Mouse (Mus musculus) MEL (cell line): ENCODE results near the gene Clic1. TPM values are rescaled to one million over a fixed set of nuclear protein-coding genes. Genes with fewer than 3 reads are reported as not detected.
A peak's percentile ranks its signal among the peaks of the same experiment; 100 is the strongest.

Source experiments
- DNase-seq: peaks from one replicate; pipeline ENCODE4 v3.0.0; 2011; ENCODE audit warnings: low read depth, low spot score
- H3K27ac ChIP-seq: 2 replicates; pipeline ENCODE4 v1.5.1; 2012; ENCODE audit warnings: low read depth, mild to moderate bottlenecking, control low read depth, low read length, moderate library complexity; ENCODE audit not compliant: control insufficient read depth
- H3K27me3 ChIP-seq, 2 experiments: fragments of 150-350 bp in 1 of 2; sonication (generic) in 1 of 2; 2 replicates each; pipeline ENCODE4 v1.6.1; 2012; ENCODE audit warnings: low read length in 2 of 2, mild to moderate bottlenecking in 2 of 2, improper control_type of control experiment in 1 of 2, moderate library complexity in 1 of 2; ENCODE audit not compliant: insufficient read depth in 2 of 2, control insufficient read depth in 1 of 2
- H3K36me3 ChIP-seq, 2 experiments: 2 replicates each; pipeline ENCODE4 v1.6.1; 2012 to 2014; ENCODE audit warnings: low read length in 2 of 2, improper control_type of control experiment in 1 of 2, inconsistent platforms in 1 of 2, mild to moderate bottlenecking in 1 of 2; ENCODE audit not compliant: insufficient read depth in 2 of 2, control insufficient read depth in 1 of 2
- H3K4me1 ChIP-seq, 2 experiments: fragments of 150-350 bp in 1 of 2; sonication (generic) in 1 of 2; 2 replicates each; pipeline ENCODE4 v1.6.1; 2012; ENCODE audit warnings: low read length in 2 of 2, improper control_type of control experiment in 1 of 2, mild to moderate bottlenecking in 1 of 2; ENCODE audit not compliant: insufficient read depth in 2 of 2, control insufficient read depth in 1 of 2
- H3K4me3 ChIP-seq, 2 experiments: fragments of 150-350 bp in 1 of 2; sonication (generic) in 1 of 2; 2 replicates each; pipeline ENCODE4 v1.5.1; 2012; ENCODE audit warnings: low read depth in 2 of 2, low read length in 2 of 2, mild to moderate bottlenecking in 2 of 2, moderate library complexity in 2 of 2, control low read depth in 1 of 2, improper control_type of control experiment in 1 of 2; ENCODE audit not compliant: control insufficient read depth in 1 of 2, insufficient read depth in 1 of 2
- H3K79me2 ChIP-seq: 2 replicates; pipeline ENCODE4 v1.6.1; 2012; ENCODE audit warnings: mild to moderate bottlenecking, low read length, moderate library complexity; ENCODE audit not compliant: control insufficient read depth, poor library complexity, insufficient read depth
- H3K9ac ChIP-seq: 2 replicates; pipeline ENCODE4 v1.6.1; 2012; ENCODE audit warnings: low read depth, mild to moderate bottlenecking, control low read depth, low read length, moderate library complexity; ENCODE audit not compliant: control insufficient read depth, poor library complexity, severe bottlenecking
- H3K9me3 ChIP-seq: fragments of 150-350 bp; sonication (generic); replicated peaks from 2 replicates; pipeline ENCODE4 v1.6.1; 2012; ENCODE audit warnings: mild to moderate bottlenecking, low read length, improper control_type of control experiment, moderate library complexity; ENCODE audit not compliant: insufficient read depth
- CHD1 ChIP-seq: IDR thresholded peaks from 2 replicates; pipeline ENCODE4 v1.6.1; 2012; ENCODE audit warnings: low read depth, mild to moderate bottlenecking, inconsistent platforms, low read length, improper control_type of control experiment
- CTCF ChIP-seq, 3 experiments: IDR thresholded peaks in 2 of 3; conservative IDR thresholded peaks in 1 of 3; 2 replicates each; pipeline ENCODE4 v1.5.1; 2011 to 2012; ENCODE audit warnings: low read length in 3 of 3, low read depth in 2 of 3, mild to moderate bottlenecking in 2 of 3, improper control_type of control experiment in 1 of 3, inconsistent platforms in 1 of 3, mixed read lengths in 1 of 3, moderate library complexity in 1 of 3; ENCODE audit not compliant: control insufficient read depth in 1 of 3, insufficient read depth in 1 of 3, poor library complexity in 1 of 3, severe bottlenecking in 1 of 3
- ELF1 ChIP-seq: IDR thresholded peaks from 2 replicates; pipeline ENCODE4 v1.6.1; 2014; ENCODE audit warnings: low read depth, mild to moderate bottlenecking, inconsistent platforms, low read length, improper control_type of control experiment, moderate library complexity
- EP300 ChIP-seq, 2 experiments: IDR thresholded peaks; 2 replicates each; pipeline ENCODE4 v1.6.1; 2011; ENCODE audit warnings: improper control_type of control experiment in 2 of 2, low read length in 2 of 2, low read depth in 1 of 2, mild to moderate bottlenecking in 1 of 2
- GABPA ChIP-seq: IDR thresholded peaks from 2 replicates; pipeline ENCODE4 v1.6.1; 2012; ENCODE audit warnings: low read depth, mild to moderate bottlenecking, inconsistent platforms, low read length, improper control_type of control experiment, moderate library complexity
- JUND ChIP-seq: IDR thresholded peaks from 2 replicates; pipeline ENCODE4 v1.6.1; 2011; ENCODE audit warnings: low read depth, mild to moderate bottlenecking, improper control_type of control experiment, low read length
- MAFK ChIP-seq: IDR thresholded peaks from 2 replicates; pipeline ENCODE4 v1.6.1; 2011; ENCODE audit warnings: low read depth, mild to moderate bottlenecking, low read length, improper control_type of control experiment, borderline replicate concordance
- MAX ChIP-seq: IDR thresholded peaks from 2 replicates; pipeline ENCODE4 v1.6.1; 2011; ENCODE audit warnings: low read length, improper control_type of control experiment
- MAZ ChIP-seq: IDR thresholded peaks from 2 replicates; pipeline ENCODE4 v1.6.1; 2012; ENCODE audit warnings: low read depth, mild to moderate bottlenecking, inconsistent platforms, low read length, improper control_type of control experiment
- MEF2A ChIP-seq: IDR thresholded peaks from 2 replicates; pipeline ENCODE4 v1.6.1; 2014; ENCODE audit warnings: low read depth, mild to moderate bottlenecking, inconsistent platforms, low read length, improper control_type of control experiment; ENCODE audit not compliant: poor library complexity, insufficient replicate concordance, severe bottlenecking; ENCODE audit errors: extremely low read depth
- MYB ChIP-seq: IDR thresholded peaks from 2 replicates; pipeline ENCODE4 v1.6.1; 2011; ENCODE audit warnings: mild to moderate bottlenecking, low read depth, low read length, improper control_type of control experiment
- NRF1 ChIP-seq: IDR thresholded peaks from 2 replicates; pipeline ENCODE4 v1.6.1; 2014; ENCODE audit warnings: low read depth, mild to moderate bottlenecking, inconsistent platforms, low read length, improper control_type of control experiment, moderate library complexity; ENCODE audit not compliant: poor library complexity, insufficient read depth, severe bottlenecking
- POLR2AphosphoS2 ChIP-seq: IDR thresholded peaks from 2 replicates; pipeline ENCODE4 v1.6.1; 2011; ENCODE audit warnings: low read length, improper control_type of control experiment
- POLR2AphosphoS5 ChIP-seq: IDR thresholded peaks from 2 replicates; pipeline ENCODE4 v1.6.1; 2012; ENCODE audit warnings: low read depth, borderline replicate concordance, mild to moderate bottlenecking, inconsistent platforms, low read length, moderate library complexity, mixed read lengths
- RCOR1 ChIP-seq: IDR thresholded peaks from 2 replicates; pipeline ENCODE4 v1.6.1; 2012; ENCODE audit warnings: low read depth, mild to moderate bottlenecking, inconsistent platforms, low read length, improper control_type of control experiment
- SMC3 ChIP-seq: IDR thresholded peaks from 2 replicates; pipeline ENCODE4 v1.6.1; 2011; ENCODE audit warnings: low read depth, low read length, improper control_type of control experiment
- TBP ChIP-seq: IDR thresholded peaks from 2 replicates; pipeline ENCODE4 v1.8.0; 2011; ENCODE audit warnings: low read depth, low read length, improper control_type of control experiment
- UBTF ChIP-seq: IDR thresholded peaks from 2 replicates; pipeline ENCODE4 v1.6.1; 2012; ENCODE audit warnings: low read depth, mild to moderate bottlenecking, inconsistent platforms, low read length, improper control_type of control experiment, moderate library complexity, borderline replicate concordance; ENCODE audit not compliant: insufficient read depth
- USF1 ChIP-seq: IDR thresholded peaks from 2 replicates; pipeline ENCODE4 v1.6.1; 2014; ENCODE audit warnings: low read depth, mild to moderate bottlenecking, inconsistent platforms, low read length, improper control_type of control experiment, moderate library complexity
- USF2 ChIP-seq, 2 experiments: IDR thresholded peaks; 2 replicates each; pipeline ENCODE4 v1.6.1; 2011 to 2012; ENCODE audit warnings: improper control_type of control experiment in 2 of 2, low read length in 2 of 2, borderline replicate concordance in 1 of 2, inconsistent platforms in 1 of 2, low read depth in 1 of 2, mild to moderate bottlenecking in 1 of 2; ENCODE audit not compliant: insufficient read depth in 1 of 2
- ZC3H11A ChIP-seq: IDR thresholded peaks from 2 replicates; pipeline ENCODE4 v1.6.1; 2012; ENCODE audit warnings: low read depth, mild to moderate bottlenecking, inconsistent platforms, low read length, improper control_type of control experiment
- ZKSCAN1 ChIP-seq: IDR thresholded peaks from 2 replicates; pipeline ENCODE4 v1.6.1; 2012; ENCODE audit warnings: low read depth, mild to moderate bottlenecking, inconsistent platforms, low read length, improper control_type of control experiment, moderate library complexity
- ZMIZ1 ChIP-seq: IDR thresholded peaks from 2 replicates; pipeline ENCODE4 v1.6.1; 2012; ENCODE audit warnings: low read depth, mild to moderate bottlenecking, inconsistent platforms, low read length, improper control_type of control experiment, moderate library complexity
- ZNF384 ChIP-seq: IDR thresholded peaks from 2 replicates; pipeline ENCODE4 v1.6.1; 2012; ENCODE audit warnings: low read depth, mild to moderate bottlenecking, inconsistent platforms, low read length, improper control_type of control experiment
- polyA plus RNA-seq, 2 experiments: library from polyadenylated mRNA; stranded (reverse) in 1 of 2; unstranded in 1 of 2; fragments of >175 nt in 1 of 2; fragments of >200 nt in 1 of 2; gene quantifications; 2 replicates each; pipeline versions ENCODE4 v1.2.1 to v1.2.4; 2012; ENCODE audit warnings: low replicate concordance in 2 of 2, low read depth in 1 of 2; ENCODE audit not compliant: insufficient read length in 2 of 2, insufficient read depth in 1 of 2, missing spikeins in 1 of 2
- total RNA-seq: library from RNA; depleted of rRNA; stranded (reverse); fragments of 300-350 nt; gene quantifications from 2 replicates; pipeline ENCODE4 v1.2.3, GENCODE M21; 2012

The Clic1 gene
- total and polyA plus RNA-seq, 3 experiments: 309 to 335 (median 333) TPM

DNA sequence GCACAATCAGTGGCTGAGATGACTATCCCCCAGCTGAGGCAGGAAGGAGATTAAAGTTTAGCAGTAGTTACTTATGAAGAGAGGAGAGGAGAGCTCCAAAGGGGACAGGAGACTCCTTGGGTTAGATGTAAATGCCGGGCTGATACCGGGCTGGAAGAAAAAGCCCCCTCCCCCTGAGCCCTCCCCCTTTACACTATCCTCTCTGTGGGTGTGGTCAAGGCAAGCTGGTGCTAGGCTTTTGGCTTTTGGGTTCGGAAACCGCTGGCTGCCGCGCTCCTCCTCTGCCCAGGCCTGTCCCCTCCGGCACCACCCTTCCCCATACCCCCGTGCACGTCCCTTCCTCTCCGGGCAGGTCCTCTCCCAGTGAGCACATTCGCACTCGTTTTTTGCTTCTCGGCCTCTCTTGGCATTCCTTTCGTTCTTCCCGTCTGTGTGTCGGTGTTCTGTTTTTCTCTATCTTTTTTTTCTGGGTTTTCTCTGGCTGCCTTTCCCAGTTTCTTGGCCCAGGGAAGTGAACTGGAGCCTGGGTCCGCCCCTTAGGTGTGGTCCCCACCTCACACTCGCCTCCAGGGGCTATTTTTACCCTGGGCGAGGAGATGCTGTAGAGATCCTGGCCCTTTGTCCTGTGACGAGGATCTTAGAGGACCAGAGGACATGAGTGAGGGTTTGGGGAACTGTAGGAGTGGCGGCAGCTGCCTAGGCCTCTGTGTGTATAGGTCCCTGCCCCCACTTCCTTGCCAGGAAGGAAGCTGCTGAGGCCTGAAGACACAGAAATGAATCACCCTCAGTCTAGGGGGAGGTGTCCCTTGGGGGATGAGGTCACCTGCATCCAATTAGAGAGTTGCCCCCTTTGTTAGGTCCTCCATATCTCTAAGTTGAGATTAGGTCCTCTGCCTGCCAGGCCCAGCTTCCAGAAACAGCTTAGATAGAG is 1.7 kb downstream of the Clic1 start (continued):
- no peak for TF ChIP-seq NRF1
- TF ChIP-seq CTCF (IDR thresholded peaks at IDR 0.05 in 2 of 3, conservative IDR thresholded peaks at IDR 0.05 in 1 of 3; ENCODE audit: control insufficient read depth in 1 of 3, insufficient read depth in 1 of 3, low read depth in 2 of 3, low read length in 3 of 3, poor library complexity in 1 of 3, severe bottlenecking in 1 of 3): no peak
- TF ChIP-seq JUND: peak; percentile 67; the same call in 1 of the 2 replicates
- TF ChIP-seq ZMIZ1: peak; percentile 82
- TF ChIP-seq USF2 (IDR thresholded peaks at IDR 0.05; ENCODE audit: borderline replicate concordance in 1 of 2, insufficient read depth in 1 of 2, low read depth in 1 of 2, low read length in 2 of 2): no peak
- TF ChIP-seq SMC3: no peak; the same call in 1 of the 2 replicates
- TF ChIP-seq MAFK: 0 out of 2 replicates have a peak, but pooled peaks have one; percentile 54
- no peak for TF ChIP-seq MEF2A
- TF ChIP-seq MYB: 0 out of 2 replicates have a peak, but pooled peaks have one; percentile 16

DNA sequence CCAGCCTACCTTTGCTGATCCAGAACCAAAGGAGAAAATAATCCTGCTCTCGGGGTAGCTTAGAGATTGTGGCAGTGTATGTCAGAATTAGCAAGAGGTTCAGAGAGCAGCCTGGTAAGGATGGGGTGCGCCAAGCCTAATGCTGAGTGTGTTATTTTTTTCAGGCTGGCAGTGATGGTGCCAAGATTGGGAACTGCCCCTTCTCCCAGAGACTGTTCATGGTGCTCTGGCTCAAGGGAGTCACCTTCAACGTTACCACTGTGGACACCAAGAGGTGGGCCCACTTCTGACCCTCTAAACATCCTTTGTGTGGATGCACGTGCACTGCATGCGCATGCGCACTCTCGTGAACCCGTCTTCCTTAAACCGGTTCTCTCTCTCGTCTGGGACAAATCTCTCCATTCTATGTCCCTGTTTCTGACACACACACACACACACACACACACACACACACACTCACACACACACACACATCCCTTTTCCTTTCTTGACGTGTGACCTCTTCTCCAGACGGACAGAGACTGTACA is 2.6 kb downstream of the Clic1 start:
- TF ChIP-seq RCOR1: no peak
- no peak for TF ChIP-seq ZKSCAN1
- no peak for TF ChIP-seq GABPA
- TF ChIP-seq ZC3H11A: no peak
- TF ChIP-seq POLR2AphosphoS5: no peak
- no peak for TF ChIP-seq ZNF384
- no peak for TF ChIP-seq ELF1
- TF ChIP-seq MAZ: no peak
- TF ChIP-seq UBTF: no peak
- no peak for TF ChIP-seq TBP
- TF ChIP-seq USF1: no peak
- TF ChIP-seq CTCF (IDR thresholded peaks at IDR 0.05 in 2 of 3, conservative IDR thresholded peaks at IDR 0.05 in 1 of 3; ENCODE audit: control insufficient read depth in 1 of 3, insufficient read depth in 1 of 3, low read depth in 2 of 3, low read length in 3 of 3, poor library complexity in 1 of 3, severe bottlenecking in 1 of 3): no peak
- TF ChIP-seq CHD1: no peak
- TF ChIP-seq MAX: no peak
- TF ChIP-seq POLR2AphosphoS2: no peak
- no peak for TF ChIP-seq EP300 (IDR thresholded peaks at IDR 0.05; ENCODE audit: low read depth in 1 of 2, low read length in 2 of 2)
- no peak for TF ChIP-seq ZMIZ1
- Histone ChIP-seq H3K4me3 (peak overlapping the region; percentile 18 to 76), H3K27ac (peak overlapping the region; percentile 78), H3K79me2 (peaks cover 42% of the 10 kb centered on the region), H3K4me1 (peaks cover 0 to 23% of the 10 kb centered on the region in 2 experiments; a peak in 3 of 4 replicates), H3K9me3 (no peaks in the 10 kb centered on the region), H3K27me3 (no peaks in the 10 kb centered on the region), H3K36me3 (peaks cover 9 to 23% of the 10 kb centered on the region in 2 experiments), H3K9ac (peak overlapping the region; percentile 51)
- DNase-seq: no peak
